Mouse (Mus musculus): Measurements from ENCODE around the gene Hspa12a. TPM values are rescaled to one million over a fixed set of nuclear protein-coding genes. Genes with fewer than 3 reads are reported as not detected.

Hspa12a gene
- total and polyA plus RNA-seq, 2 experiments, result 1.0 to 1.1 TPM

DNA sequence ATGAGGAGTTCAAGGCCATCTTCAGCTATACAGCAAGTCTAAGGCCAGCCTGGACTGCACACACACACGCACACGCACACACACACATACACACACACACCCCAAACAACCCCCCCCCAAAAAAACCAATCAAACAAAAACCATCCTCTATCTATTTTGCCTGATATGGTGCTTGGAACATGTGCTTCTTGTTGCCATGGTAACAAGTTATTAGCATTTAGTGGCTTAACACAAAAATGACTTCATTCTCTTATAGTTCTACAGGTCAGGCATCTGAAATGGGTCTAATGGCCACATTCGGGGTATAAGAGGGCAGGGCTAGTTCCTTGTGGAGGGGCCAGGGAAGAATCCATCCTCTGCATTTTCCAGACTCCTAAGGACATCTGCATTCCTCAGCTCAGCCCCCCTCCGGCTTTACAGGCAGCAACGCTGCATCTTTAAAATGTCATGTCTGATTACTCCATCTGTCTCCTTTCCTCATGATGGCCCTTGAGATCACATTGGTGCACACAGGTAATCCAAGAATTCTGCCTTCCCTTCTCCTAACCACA, 102.7 kb downstream of the Hspa12a start:
- Histone ChIP-seq H3K27ac (replicated peaks; ENCODE audit: insufficient read depth, low read depth, low read length) (no peak overlapping the region), H3K4me1 (ENCODE audit: control insufficient read depth, insufficient read depth, low read length) (no peaks in the 10 kb centered on the region), H3K27me3 (ENCODE audit: control insufficient read depth, insufficient read depth, low read length) (no peaks in the 10 kb centered on the region), H3K9ac (ENCODE audit: low read depth, low read length) (no peak overlapping the region), H3K36me3 (ENCODE audit: control insufficient read depth, insufficient read depth, low read length) (no peaks in the 10 kb centered on the region), H3K79me2 (ENCODE audit: control insufficient read depth, insufficient read depth, low read length) (no peaks in the 10 kb centered on the region), H3K4me3 (ENCODE audit: insufficient read depth, low read depth, low read length) (no peak overlapping the region)
- 86% methylated on average over 5 of the region's 5 CpGs for WGBS
- no peak for TF ChIP-seq CTCF (IDR thresholded peaks at IDR 0.05; ENCODE audit: low read depth, low read length)
- no peak for TF ChIP-seq POLR2A (IDR thresholded peaks at IDR 0.05; ENCODE audit: extremely low read depth, insufficient read depth, low read length)
- no peak for DNase-seq (ENCODE audit: extremely low read depth, low read depth, low spot score)

DNA sequence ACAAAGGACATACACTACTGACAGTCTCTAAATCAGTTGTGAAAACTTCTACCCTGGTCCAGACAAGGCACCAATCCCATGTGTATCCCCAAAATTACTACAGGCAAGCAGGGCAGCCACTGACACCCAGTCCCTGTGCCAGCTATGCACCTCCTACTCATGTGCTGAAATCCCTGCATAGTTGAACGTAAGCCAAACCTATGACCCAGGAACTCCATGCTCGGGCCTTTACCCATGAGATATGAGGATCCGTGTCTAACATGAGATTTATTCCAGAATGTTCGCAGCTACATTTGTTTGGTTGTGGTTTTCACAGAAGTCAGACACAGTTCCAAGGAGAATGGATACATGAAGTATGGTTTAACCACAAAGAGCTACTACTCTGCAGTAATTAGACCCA, 103.6 kb downstream of the Hspa12a start:
- H3K9ac ChIP-seq (ENCODE audit: low read depth, low read length), result no peak overlapping the region
- H3K79me2 ChIP-seq (ENCODE audit: control insufficient read depth, insufficient read depth, low read length), result no peaks in the 10 kb centered on the region
- no peaks in the 10 kb centered on the region for H3K4me1 ChIP-seq (ENCODE audit: control insufficient read depth, insufficient read depth, low read length)
- no peak overlapping the region for H3K27ac ChIP-seq (replicated peaks; ENCODE audit: insufficient read depth, low read depth, low read length)
- H3K4me3 ChIP-seq (ENCODE audit: insufficient read depth, low read depth, low read length), result no peak overlapping the region
- no peak for TF ChIP-seq POLR2A (IDR thresholded peaks at IDR 0.05; ENCODE audit: extremely low read depth, insufficient read depth, low read length)
- TF ChIP-seq CTCF (IDR thresholded peaks at IDR 0.05; ENCODE audit: low read depth, low read length), result no peak
- DNase-seq (ENCODE audit: extremely low read depth, low read depth, low spot score), result peak; percentile 27
- 55% methylated on average over 4 of the region's 4 CpGs for WGBS
- no peaks in the 10 kb centered on the region for H3K36me3 ChIP-seq (ENCODE audit: control insufficient read depth, insufficient read depth, low read length)
- H3K27me3 ChIP-seq (ENCODE audit: control insufficient read depth, insufficient read depth, low read length), result no peaks in the 10 kb centered on the region

GRCm38 (mm10) chr19:58839345-58839744, 104.1 kb downstream of the Hspa12a start:
- no peaks in the 10 kb centered on the region for H3K27me3 ChIP-seq (ENCODE audit: control insufficient read depth, insufficient read depth, low read length)
- no peaks in the 10 kb centered on the region for H3K4me1 ChIP-seq (ENCODE audit: control insufficient read depth, insufficient read depth, low read length)
- 81% methylated on average over 3 of the region's 3 CpGs for WGBS
- DNase-seq (ENCODE audit: extremely low read depth, low read depth, low spot score), result no peak
- no peak overlapping the region for H3K27ac ChIP-seq (replicated peaks; ENCODE audit: insufficient read depth, low read depth, low read length)
- H3K79me2 ChIP-seq (ENCODE audit: control insufficient read depth, insufficient read depth, low read length), result no peaks in the 10 kb centered on the region
- no peak for TF ChIP-seq POLR2A (IDR thresholded peaks at IDR 0.05; ENCODE audit: extremely low read depth, insufficient read depth, low read length)
- no peak for TF ChIP-seq CTCF (IDR thresholded peaks at IDR 0.05; ENCODE audit: low read depth, low read length)
- no peaks in the 10 kb centered on the region for H3K36me3 ChIP-seq (ENCODE audit: control insufficient read depth, insufficient read depth, low read length)
- no peak overlapping the region for H3K4me3 ChIP-seq (ENCODE audit: insufficient read depth, low read depth, low read length)
- no peak overlapping the region for H3K9ac ChIP-seq (ENCODE audit: low read depth, low read length)

DNA sequence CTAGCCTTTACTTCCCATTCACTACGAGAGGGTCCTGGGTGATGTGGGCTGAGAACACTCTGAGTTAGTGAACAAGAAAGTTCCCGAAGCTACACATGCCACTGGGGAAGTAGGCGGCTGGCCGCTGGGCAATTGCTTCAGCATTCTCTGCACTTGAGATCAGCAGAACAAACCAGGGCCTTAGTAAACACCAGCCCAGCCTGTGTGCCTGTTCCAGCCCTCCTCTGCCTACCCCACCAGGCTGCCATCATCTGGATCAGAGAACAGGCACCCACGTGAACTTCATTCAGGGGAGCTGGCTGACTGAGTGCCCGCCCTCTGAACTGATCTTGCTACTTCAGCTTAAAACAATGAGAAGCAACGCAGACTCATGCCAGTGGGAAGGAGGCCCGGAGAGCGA, 104.7 kb downstream of the Hspa12a start:
- Histone ChIP-seq H3K79me2 (ENCODE audit: control insufficient read depth, insufficient read depth, low read length) (no peaks in the 10 kb centered on the region), H3K27ac (replicated peaks; ENCODE audit: insufficient read depth, low read depth, low read length) (no peak overlapping the region), H3K36me3 (ENCODE audit: control insufficient read depth, insufficient read depth, low read length) (no peaks in the 10 kb centered on the region), H3K27me3 (ENCODE audit: control insufficient read depth, insufficient read depth, low read length) (no peaks in the 10 kb centered on the region), H3K4me1 (ENCODE audit: control insufficient read depth, insufficient read depth, low read length) (no peaks in the 10 kb centered on the region), H3K9ac (ENCODE audit: low read depth, low read length) (no peak overlapping the region), H3K4me3 (ENCODE audit: insufficient read depth, low read depth, low read length) (no peak overlapping the region)
- TF ChIP-seq CTCF (IDR thresholded peaks at IDR 0.05; ENCODE audit: low read depth, low read length) (no peak), POLR2A (IDR thresholded peaks at IDR 0.05; ENCODE audit: extremely low read depth, insufficient read depth, low read length) (no peak)
- no peak for DNase-seq (ENCODE audit: extremely low read depth, low read depth, low spot score)
- 86% methylated on average over 9 of the region's 9 CpGs for WGBS

DNA sequence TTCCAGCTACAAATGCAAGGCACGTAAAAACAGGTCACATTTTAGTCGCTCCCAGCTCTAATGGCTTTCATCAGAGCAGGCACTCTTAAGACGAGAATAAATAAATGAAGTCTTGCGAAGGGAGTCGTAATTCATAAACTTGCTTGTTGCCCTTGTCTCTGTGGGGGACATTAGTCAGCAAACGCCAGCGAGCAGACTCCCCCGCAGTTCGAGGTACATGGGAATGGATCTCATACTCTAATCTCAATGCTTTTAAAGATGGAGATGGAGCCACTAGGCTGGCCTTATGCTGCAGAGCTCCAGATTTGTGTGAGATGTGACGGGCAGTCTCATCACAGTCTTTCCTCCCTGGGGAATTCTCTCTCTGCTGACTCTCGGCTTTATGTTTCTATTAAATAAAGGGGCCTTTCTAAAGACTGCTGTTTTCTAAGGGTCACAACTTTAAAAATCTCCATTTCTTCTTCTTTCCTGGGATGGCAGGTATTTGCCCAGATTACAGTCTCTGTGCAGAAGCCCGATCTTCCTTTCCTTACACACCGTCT, 109.7 kb downstream of the Hspa12a start:
- Histone ChIP-seq H3K27me3 (ENCODE audit: control insufficient read depth, insufficient read depth, low read length) (no peaks in the 10 kb centered on the region), H3K4me1 (ENCODE audit: control insufficient read depth, insufficient read depth, low read length) (no peaks in the 10 kb centered on the region), H3K4me3 (ENCODE audit: insufficient read depth, low read depth, low read length) (no peak overlapping the region), H3K27ac (replicated peaks; ENCODE audit: insufficient read depth, low read depth, low read length) (no peak overlapping the region), H3K9ac (ENCODE audit: low read depth, low read length) (no peak overlapping the region), H3K36me3 (ENCODE audit: control insufficient read depth, insufficient read depth, low read length) (no peaks in the 10 kb centered on the region), H3K79me2 (ENCODE audit: control insufficient read depth, insufficient read depth, low read length) (no peaks in the 10 kb centered on the region)
- WGBS, result 87% methylated on average over 13 of the region's 13 CpGs
- DNase-seq (ENCODE audit: extremely low read depth, low read depth, low spot score), result no peak
- no peak for TF ChIP-seq POLR2A (IDR thresholded peaks at IDR 0.05; ENCODE audit: extremely low read depth, insufficient read depth, low read length)
- no peak for TF ChIP-seq CTCF (IDR thresholded peaks at IDR 0.05; ENCODE audit: low read depth, low read length)

- Histone ChIP-seq H3K27me3 (ENCODE audit: control insufficient read depth, insufficient read depth, low read length) (no peaks in the 10 kb centered on the region), H3K79me2 (ENCODE audit: control insufficient read depth, insufficient read depth, low read length) (no peaks in the 10 kb centered on the region), H3K4me3 (ENCODE audit: insufficient read depth, low read depth, low read length) (no peak overlapping the region), H3K9ac (ENCODE audit: low read depth, low read length) (no peak overlapping the region), H3K27ac (replicated peaks; ENCODE audit: insufficient read depth, low read depth, low read length) (no peak overlapping the region), H3K36me3 (ENCODE audit: control insufficient read depth, insufficient read depth, low read length) (no peaks in the 10 kb centered on the region), H3K4me1 (ENCODE audit: control insufficient read depth, insufficient read depth, low read length) (no peaks in the 10 kb centered on the region)
- no peak for DNase-seq (ENCODE audit: extremely low read depth, low read depth, low spot score)
- no peak for TF ChIP-seq POLR2A (IDR thresholded peaks at IDR 0.05; ENCODE audit: extremely low read depth, insufficient read depth, low read length)
- TF ChIP-seq CTCF (IDR thresholded peaks at IDR 0.05; ENCODE audit: low read depth, low read length), result no peak
- 64% methylated on average over 2 of the region's 2 CpGs for WGBS
Measured at GRCm38 (mm10) chr19:58832988-58833387, 110.5 kb downstream of the Hspa12a start.
